Mouse (Mus musculus) hindbrain, embryonic 14.5 days (tissue): Measurements from ENCODE around the gene Ltbp3. TPM values are rescaled to one million over a fixed set of nuclear protein-coding genes. Genes with fewer than 3 reads are reported as not detected.
"Not testable (repeated sequence)": the region's sequence is repeated elsewhere in the genome, so short reads cannot be mapped to it uniquely, and the experiment has no call there.

Experiments
- ATAC-seq: fragments of 200-750 bp; cut with Nextera tagmentation; 2 replicates; pipeline ENCODE4 v1.8.0; 2017; ENCODE audit warnings: moderate number of reproducible peaks, mild to moderate bottlenecking, moderate TSS enrichment, moderate library complexity; ENCODE audit not compliant: low FRiP score
- DNase-seq: peaks from one replicate; pipeline ENCODE4 v3.0.0-alpha.2; 2015; ENCODE audit warnings: low spot score
- H3K27ac ChIP-seq: fragments of 300-500 bp; sonication (generic); 2 replicates; pipeline ENCODE4 v1.5.1; 2014; ENCODE audit warnings: mild to moderate bottlenecking, moderate library complexity
- H3K27me3 ChIP-seq: fragments of 300-500 bp; sonication (generic); 2 replicates; pipeline ENCODE4 v1.6.1; 2014; ENCODE audit warnings: mild to moderate bottlenecking, low read length, mixed read lengths; ENCODE audit not compliant: control insufficient read depth, insufficient read depth
- H3K36me3 ChIP-seq: fragments of 300-500 bp; sonication (generic); replicated peaks from 2 replicates; pipeline ENCODE4 v1.6.1; 2014; ENCODE audit not compliant: control insufficient read depth, insufficient read depth
- H3K4me1 ChIP-seq: fragments of 300-500 bp; sonication (generic); replicated peaks from 2 replicates; pipeline ENCODE4 v1.6.1; 2014; ENCODE audit warnings: antibody characterized with exemption, low read length, mixed read lengths; ENCODE audit not compliant: control insufficient read depth, insufficient read depth
- H3K4me2 ChIP-seq: fragments of 300-500 bp; sonication (generic); replicated peaks from 2 replicates; pipeline ENCODE4 v1.6.1; 2014; ENCODE audit warnings: mild to moderate bottlenecking, moderate library complexity
- H3K4me3 ChIP-seq: fragments of 300-500 bp; sonication (generic); replicated peaks from 2 replicates; pipeline ENCODE4 v1.5.1; 2014; ENCODE audit warnings: mild to moderate bottlenecking, low read length
- H3K9ac ChIP-seq: fragments of 300-500 bp; sonication (generic); 2 replicates; pipeline ENCODE4 v1.6.1; 2014
- H3K9me3 ChIP-seq: fragments of 300-500 bp; sonication (generic); 2 replicates; pipeline ENCODE4 v1.6.1; 2016; ENCODE audit warnings: low read length; ENCODE audit not compliant: control insufficient read depth
- WGBS: fragments of 180-500 bp; shearing (Covaris S2); extraction: QIAGEN DNeasy Blood & Tissue Kit; methylation state at CpG from one replicate; pipeline ENCODE4 v1.1.7; 2014; 5-methylcytosine and 5-hydroxymethylcytosine counted together
- polyA plus RNA-seq: library from polyadenylated mRNA; unstranded; fragments of >200 nt; fragmentation: Nextera tagmentation; extraction: Ambion mirVana; gene quantifications from 2 replicates; pipeline ENCODE4 v1.2.1, GENCODE M21; 2014

Gene Ltbp3
- polyA plus RNA-seq, 1 experiment from 2014 or later, result 15.8 TPM

GRCm38 (mm10) chr19:5793917-5794770 lies 53.4 kb downstream of the Ltbp3 start:
- peak; percentile 64; the same call in 1 of the 2 replicates for ATAC-seq
- not testable (repeated sequence) for DNase-seq, H3K27me3 ChIP-seq, H3K9me3 ChIP-seq
- WGBS, result 44% methylated on average over 7 of the region's 7 CpGs
- H3K36me3 ChIP-seq, result peaks cover 43% of the 10 kb centered on the region
- H3K4me1 ChIP-seq, result peaks cover 26% of the 10 kb centered on the region
- peak overlapping the region; percentile 68 for H3K27ac ChIP-seq
- peak overlapping the region; percentile 66 for H3K4me2 ChIP-seq
- H3K9ac ChIP-seq, result peak overlapping the region; percentile 98; the same call in 1 of the 2 replicates
- peak overlapping the region; percentile 3; the same call in 1 of the 2 replicates for H3K4me3 ChIP-seq

- H3K4me3 ChIP-seq, result peak overlapping the region; percentile 95
- H3K36me3 ChIP-seq, result peaks cover 43% of the 10 kb centered on the region
- no peaks in the 10 kb centered on the region for H3K27me3 ChIP-seq
- peaks cover 26% of the 10 kb centered on the region for H3K4me1 ChIP-seq
- peak overlapping the region; percentile 98; the same call in 1 of the 2 replicates for H3K9ac ChIP-seq
- H3K4me2 ChIP-seq, result peak overlapping the region; percentile 66
- 30% methylated on average over 5 of the region's 5 CpGs for WGBS
- no peaks in the 10 kb centered on the region for H3K9me3 ChIP-seq
- 0 out of 2 replicates have a peak overlapping the region, but pooled peaks have one; percentile 18 for H3K27ac ChIP-seq
- ATAC-seq, result no peak
- DNase-seq, result peak; percentile 51
Measured at GRCm38 (mm10) chr19:5794771-5795576, 54.3 kb downstream of the Ltbp3 start.

- 59% methylated on average over 11 of the region's 11 CpGs for WGBS
- H3K9ac ChIP-seq, result peak overlapping the region; percentile 98
- no peak overlapping the region for H3K27ac ChIP-seq
- peaks cover 43% of the 10 kb centered on the region for H3K36me3 ChIP-seq
- ATAC-seq (no peak), DNase-seq (no peak)
- peaks cover 26% of the 10 kb centered on the region for H3K4me1 ChIP-seq
- no peaks in the 10 kb centered on the region for H3K27me3 ChIP-seq
- peak overlapping the region; percentile 66 for H3K4me2 ChIP-seq
- H3K9me3 ChIP-seq, result no peaks in the 10 kb centered on the region
- H3K4me3 ChIP-seq, result peak overlapping the region; percentile 95
Measured at GRCm38 (mm10) chr19:5795668-5796572, 55.2 kb downstream of the Ltbp3 start.

GRCm38 (mm10) chr19:5796573-5797111 lies 55.9 kb downstream of the Ltbp3 start:
- H3K4me2 ChIP-seq, result peak overlapping the region; percentile 66
- H3K9me3 ChIP-seq, result no peaks in the 10 kb centered on the region
- H3K4me1 ChIP-seq, result peaks cover 26% of the 10 kb centered on the region
- WGBS, result 58% methylated on average over 7 of the region's 7 CpGs
- no peak for ATAC-seq
- no peak overlapping the region for H3K27ac ChIP-seq
- H3K4me3 ChIP-seq, result peak overlapping the region; percentile 95
- H3K9ac ChIP-seq, result peak overlapping the region; percentile 98
- H3K27me3 ChIP-seq, result no peaks in the 10 kb centered on the region
- H3K36me3 ChIP-seq, result peaks cover 43% of the 10 kb centered on the region
- no peak for DNase-seq

GRCm38 (mm10) chr19:5797381-5798111 lies 56.8 kb downstream of the Ltbp3 start:
- 13% methylated on average over 7 of the region's 7 CpGs for WGBS
- no peak for ATAC-seq
- DNase-seq, result peak; percentile 44
- Histone ChIP-seq H3K27me3 (no peaks in the 10 kb centered on the region), H3K4me1 (peaks cover 26% of the 10 kb centered on the region), H3K27ac (0 out of 2 replicates have a peak overlapping the region, but pooled peaks have one; percentile 3), H3K36me3 (peaks cover 43% of the 10 kb centered on the region), H3K9me3 (no peaks in the 10 kb centered on the region), H3K9ac (peak overlapping the region; percentile 98), H3K4me2 (peak overlapping the region; percentile 66), H3K4me3 (peak overlapping the region; percentile 95)

GRCm38 (mm10) chr19:5798700-5799479 lies 58.2 kb downstream of the Ltbp3 start:
- DNase-seq (peak; percentile 62), ATAC-seq (no peak)
- Histone ChIP-seq H3K36me3 (peaks cover 43% of the 10 kb centered on the region), H3K4me3 (peak overlapping the region; percentile 95), H3K9me3 (no peaks in the 10 kb centered on the region), H3K4me1 (peaks cover 29% of the 10 kb centered on the region), H3K9ac (peak overlapping the region; percentile 98), H3K27ac (no peak overlapping the region), H3K4me2 (peak overlapping the region; percentile 66), H3K27me3 (no peaks in the 10 kb centered on the region)
- WGBS, result 0% methylated on average over 7 of the region's 7 CpGs

GRCm38 (mm10) chr19:5799566-5800349 lies 59.1 kb downstream of the Ltbp3 start:
- DNase-seq (peak; percentile 52), ATAC-seq (no peak)
- H3K4me1 ChIP-seq, result peaks cover 35% of the 10 kb centered on the region
- H3K9ac ChIP-seq, result peak overlapping the region; percentile 98
- H3K4me3 ChIP-seq, result peak overlapping the region; percentile 95
- peaks cover 39% of the 10 kb centered on the region for H3K36me3 ChIP-seq
- WGBS, result 0% methylated on average over 10 of the region's 10 CpGs
- H3K27me3 ChIP-seq, result no peaks in the 10 kb centered on the region
- H3K4me2 ChIP-seq, result peak overlapping the region; percentile 66
- no peaks in the 10 kb centered on the region for H3K9me3 ChIP-seq
- peak overlapping the region; percentile 100 for H3K27ac ChIP-seq
